Mouse (Mus musculus): Measurements from ENCODE around the gene Lhx2. TPM values are rescaled to one million over a fixed set of nuclear protein-coding genes. Genes with fewer than 3 reads are reported as not detected.

Gene Lhx2
- polyA plus RNA-seq, 1 experiment, result 160 TPM

- peak; percentile 92 for DNase-seq (ENCODE audit: low read depth)
- TF ChIP-seq POLR2A (IDR thresholded peaks at IDR 0.05; ENCODE audit: borderline replicate concordance, extremely low read depth, insufficient read depth, insufficient read length, poor library complexity, severe bottlenecking) (no peak), CTCF (IDR thresholded peaks at IDR 0.05; ENCODE audit: borderline replicate concordance, extremely low read depth, insufficient read depth, insufficient read length) (no peak)
These were observed 56.1 kb downstream of the Lhx2 start for GRCm38 (mm10) chr2:38394977-38395868.

DNA sequence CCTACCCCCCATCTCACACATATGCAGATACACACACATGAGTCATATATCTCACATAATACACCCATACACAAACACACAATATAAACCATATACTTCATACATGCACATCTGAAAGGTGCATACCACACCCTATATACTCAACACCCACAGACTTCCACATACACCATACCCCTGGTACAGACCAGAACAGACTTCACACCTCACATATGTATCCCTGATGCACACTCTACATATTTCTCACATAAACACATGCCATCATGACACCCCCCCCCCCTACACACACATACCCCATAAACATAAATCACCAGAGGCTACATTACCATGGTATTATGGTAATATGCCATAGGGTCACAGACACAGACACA lies 56.8 kb downstream of the Lhx2 start:
- no peak for TF ChIP-seq POLR2A (IDR thresholded peaks at IDR 0.05; ENCODE audit: borderline replicate concordance, extremely low read depth, insufficient read depth, insufficient read length, poor library complexity, severe bottlenecking)
- no peak for TF ChIP-seq CTCF (IDR thresholded peaks at IDR 0.05; ENCODE audit: borderline replicate concordance, extremely low read depth, insufficient read depth, insufficient read length)
- DNase-seq (ENCODE audit: low read depth), result no peak

- TF ChIP-seq POLR2A (IDR thresholded peaks at IDR 0.05; ENCODE audit: borderline replicate concordance, extremely low read depth, insufficient read depth, insufficient read length, poor library complexity, severe bottlenecking) (no peak), CTCF (IDR thresholded peaks at IDR 0.05; ENCODE audit: borderline replicate concordance, extremely low read depth, insufficient read depth, insufficient read length) (no peak)
- DNase-seq (ENCODE audit: low read depth), result no peak
These were observed 58.2 kb downstream of the Lhx2 start for GRCm38 (mm10) chr2:38397306-38397705.

GRCm38 (mm10) chr2:38397882-38398281 lies 58.8 kb downstream of the Lhx2 start:
- TF ChIP-seq CTCF (IDR thresholded peaks at IDR 0.05; ENCODE audit: borderline replicate concordance, extremely low read depth, insufficient read depth, insufficient read length) (no peak), POLR2A (IDR thresholded peaks at IDR 0.05; ENCODE audit: borderline replicate concordance, extremely low read depth, insufficient read depth, insufficient read length, poor library complexity, severe bottlenecking) (no peak)
- DNase-seq (ENCODE audit: low read depth), result no peak

GRCm38 (mm10) chr2:38402611-38403010 lies 63.5 kb downstream of the Lhx2 start:
- no peak for DNase-seq (ENCODE audit: low read depth)
- no peak for TF ChIP-seq CTCF (IDR thresholded peaks at IDR 0.05; ENCODE audit: borderline replicate concordance, extremely low read depth, insufficient read depth, insufficient read length)
- no peak for TF ChIP-seq POLR2A (IDR thresholded peaks at IDR 0.05; ENCODE audit: borderline replicate concordance, extremely low read depth, insufficient read depth, insufficient read length, poor library complexity, severe bottlenecking)

GRCm38 (mm10) chr2:38403231-38403630 lies 64.2 kb downstream of the Lhx2 start:
- TF ChIP-seq CTCF (IDR thresholded peaks at IDR 0.05; ENCODE audit: borderline replicate concordance, extremely low read depth, insufficient read depth, insufficient read length), result no peak
- TF ChIP-seq POLR2A (IDR thresholded peaks at IDR 0.05; ENCODE audit: borderline replicate concordance, extremely low read depth, insufficient read depth, insufficient read length, poor library complexity, severe bottlenecking), result no peak
- peak; percentile 66 for DNase-seq (ENCODE audit: low read depth)

GRCm38 (mm10) chr2:38404007-38404596 lies 65.0 kb downstream of the Lhx2 start:
- TF ChIP-seq CTCF (IDR thresholded peaks at IDR 0.05; ENCODE audit: borderline replicate concordance, extremely low read depth, insufficient read depth, insufficient read length), result no peak
- no peak for TF ChIP-seq POLR2A (IDR thresholded peaks at IDR 0.05; ENCODE audit: borderline replicate concordance, extremely low read depth, insufficient read depth, insufficient read length, poor library complexity, severe bottlenecking)
- peak; percentile 58 for DNase-seq (ENCODE audit: low read depth)

GRCm38 (mm10) chr2:38405356-38405755 lies 66.3 kb downstream of the Lhx2 start:
- DNase-seq (ENCODE audit: low read depth), result no peak
- TF ChIP-seq CTCF (IDR thresholded peaks at IDR 0.05; ENCODE audit: borderline replicate concordance, extremely low read depth, insufficient read depth, insufficient read length) (no peak), POLR2A (IDR thresholded peaks at IDR 0.05; ENCODE audit: borderline replicate concordance, extremely low read depth, insufficient read depth, insufficient read length, poor library complexity, severe bottlenecking) (no peak)

DNA sequence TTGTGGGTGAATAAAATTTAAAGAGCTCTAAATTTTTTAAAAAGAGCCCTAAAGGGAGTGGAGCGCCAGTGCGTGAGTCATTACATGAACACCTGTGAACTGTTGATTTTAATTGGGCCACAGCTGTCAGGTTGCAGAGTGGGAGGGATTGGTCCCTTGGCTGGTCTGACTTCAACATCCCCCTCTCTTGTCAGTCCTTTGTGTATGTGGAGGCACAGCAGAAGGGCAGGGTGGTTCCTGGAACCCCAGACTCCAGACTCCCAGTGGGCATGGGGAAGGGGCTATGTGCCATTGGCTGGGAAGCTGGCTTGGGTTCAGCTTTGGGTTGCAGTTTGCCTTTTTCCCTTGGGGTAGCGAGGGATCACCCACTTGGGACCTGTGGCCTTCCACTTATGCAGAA lies 70.2 kb downstream of the Lhx2 start:
- no peak for DNase-seq (ENCODE audit: low read depth)
- TF ChIP-seq CTCF (IDR thresholded peaks at IDR 0.05; ENCODE audit: borderline replicate concordance, extremely low read depth, insufficient read depth, insufficient read length) (no peak), POLR2A (IDR thresholded peaks at IDR 0.05; ENCODE audit: borderline replicate concordance, extremely low read depth, insufficient read depth, insufficient read length, poor library complexity, severe bottlenecking) (no peak)

- TF ChIP-seq CTCF (IDR thresholded peaks at IDR 0.05; ENCODE audit: borderline replicate concordance, extremely low read depth, insufficient read depth, insufficient read length) (no peak), POLR2A (IDR thresholded peaks at IDR 0.05; ENCODE audit: borderline replicate concordance, extremely low read depth, insufficient read depth, insufficient read length, poor library complexity, severe bottlenecking) (no peak)
- no peak for DNase-seq (ENCODE audit: low read depth)
These were observed 71.1 kb downstream of the Lhx2 start for GRCm38 (mm10) chr2:38410227-38410626.

DNA sequence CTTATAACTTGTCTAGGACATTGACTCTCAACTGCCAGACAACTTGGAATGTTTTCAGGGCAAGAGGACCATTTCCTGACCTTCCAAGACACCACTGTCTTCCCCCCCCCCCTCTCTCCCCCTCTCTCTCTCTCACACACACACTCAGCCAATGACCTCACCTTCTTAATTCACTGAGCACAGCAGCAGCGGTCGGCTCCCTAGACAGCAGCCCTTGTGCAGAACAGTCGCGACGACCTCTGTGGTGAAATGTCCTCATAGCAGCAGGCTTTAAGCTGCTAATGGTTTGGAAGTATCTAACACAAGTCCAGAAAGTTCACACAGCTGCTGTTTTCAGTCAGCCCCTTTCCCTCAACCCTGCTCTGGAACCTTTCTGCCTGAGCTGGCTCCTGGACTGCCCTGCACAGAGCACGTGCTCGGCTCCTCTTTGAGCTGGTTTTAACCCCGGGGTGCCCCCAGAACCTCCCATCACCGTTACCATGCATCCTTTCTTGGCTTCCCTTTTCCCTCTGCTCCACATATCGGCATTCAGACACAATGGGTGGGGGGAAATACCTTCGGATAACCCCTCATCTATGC lies 73.6 kb downstream of the Lhx2 start:
- TF ChIP-seq POLR2A (IDR thresholded peaks at IDR 0.05; ENCODE audit: borderline replicate concordance, extremely low read depth, insufficient read depth, insufficient read length, poor library complexity, severe bottlenecking) (no peak), CTCF (IDR thresholded peaks at IDR 0.05; ENCODE audit: borderline replicate concordance, extremely low read depth, insufficient read depth, insufficient read length) (no peak)
- DNase-seq (ENCODE audit: low read depth), result peak; percentile 55
